Comparison of ENCODE assay signal across 12 mouse cellular contexts in the genomic region with DNA sequence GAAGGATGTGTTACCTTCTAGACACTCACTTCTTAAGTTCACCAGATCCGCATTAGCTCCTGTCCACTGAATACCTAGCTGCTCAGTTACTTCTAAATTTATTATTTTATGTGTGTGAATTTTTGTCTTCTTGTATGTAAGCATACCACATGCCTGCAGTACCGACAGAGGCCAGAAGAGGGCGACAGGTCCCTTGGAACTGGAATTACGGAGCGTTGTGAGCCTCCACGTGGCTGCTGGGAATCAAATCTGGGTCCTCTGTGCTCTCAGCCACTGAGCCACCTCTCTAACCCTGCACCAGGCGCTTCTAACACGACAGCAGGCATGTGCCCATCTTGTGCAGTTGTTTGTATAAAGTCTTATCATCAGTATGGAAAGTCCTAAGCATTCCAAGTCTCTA. TPM values are rescaled to one million over a fixed set of nuclear protein-coding genes. Genes with fewer than 3 reads are reported as not detected.
DNase-seq lines count a peak whose midpoint lies in the region; ATAC-seq and TF ChIP-seq lines count a peak whose summit lies in the region.
"Had no signal": no experiment of that assay in that cellular context is flagged by ENCODE, and none has a peak within 500 bp of the region (broad histone marks: within the 10 kb centered on the region; RNA-seq: fewer than 3 reads in every experiment).

No protein-coding gene starts in this region.

- H3K4me3 ChIP-seq in liver, adult 2 months (ENCODE audit: insufficient read depth, low read depth, low read length): no peak overlapping the region
- no peak overlapping the region for H3K4me3 ChIP-seq in liver, embryonic 11.5 days (ENCODE audit: low read depth, low read length)
- H3K4me3 ChIP-seq in ES-Bruce4 (ENCODE audit: low read depth, low read length): no peak overlapping the region
- H3K4me3 ChIP-seq in cortical plate, adult 2 months (ENCODE audit: insufficient read depth, low read length): no peak overlapping the region
- H3K4me3 ChIP-seq in kidney, embryonic 16.5 days (ENCODE audit: low read length): no peak overlapping the region
- H3K4me3 ChIP-seq: embryonic facial prominence, embryonic 15.5 days had no signal

- no peak overlapping the region for H3K4me2 ChIP-seq in liver, embryonic 11.5 days
- H3K4me2 ChIP-seq in kidney, embryonic 16.5 days (replicated peaks; ENCODE audit: low read depth, low read length): no peak overlapping the region
- H3K4me2 ChIP-seq: embryonic facial prominence, embryonic 15.5 days had no signal

- WGBS in liver, adult 2 months: 63% methylated on average over 8 of the region's 8 CpGs
- 59% methylated on average over 8 of the region's 8 CpGs for WGBS in liver, embryonic 11.5 days
- 71% methylated on average over 8 of the region's 8 CpGs for WGBS in kidney, embryonic 16.5 days

- no peak for TF ChIP-seq POLR2A in liver, adult 2 months (IDR thresholded peaks at IDR 0.05; ENCODE audit: extremely low read depth, insufficient read depth, low read length)
- no peak for TF ChIP-seq POLR2A in ES-Bruce4 (IDR thresholded peaks at IDR 0.05; ENCODE audit: insufficient read depth, low read length)
- TF ChIP-seq POLR2A in cortical plate, adult 2 months (IDR thresholded peaks at IDR 0.05; ENCODE audit: extremely low read depth, insufficient read depth, low read length): no peak

- H3K79me2 ChIP-seq in liver, adult 2 months (ENCODE audit: control insufficient read depth, insufficient read depth, low read length): no peaks in the 10 kb centered on the region

- H3K36me3 ChIP-seq in liver, adult 2 months (ENCODE audit: control insufficient read depth, insufficient read depth, low read length): no peaks in the 10 kb centered on the region
- no peaks in the 10 kb centered on the region for H3K36me3 ChIP-seq in liver, embryonic 11.5 days (ENCODE audit: control insufficient read depth, insufficient read depth, low read length)
- no peaks in the 10 kb centered on the region for H3K36me3 ChIP-seq in ES-Bruce4 (ENCODE audit: control insufficient read depth, insufficient read depth, low read length, poor library complexity, severe bottlenecking)
- H3K36me3 ChIP-seq in kidney, embryonic 16.5 days (ENCODE audit: insufficient read depth, low read length): no peaks in the 10 kb centered on the region
- H3K36me3 ChIP-seq: embryonic facial prominence, embryonic 15.5 days had no signal

- no peak overlapping the region for H3K27ac ChIP-seq in liver, adult 2 months (replicated peaks; ENCODE audit: insufficient read depth, low read depth, low read length)
- no peak overlapping the region for H3K27ac ChIP-seq in liver, embryonic 11.5 days (ENCODE audit: low read depth, low read length)
- H3K27ac ChIP-seq in ES-Bruce4 (ENCODE audit: insufficient read depth, low read length): no peak overlapping the region
- no peak overlapping the region for H3K27ac ChIP-seq in cortical plate, adult 2 months (ENCODE audit: insufficient read depth, low read length)
- H3K27ac ChIP-seq in kidney, embryonic 16.5 days (ENCODE audit: low read length): no peak overlapping the region
- H3K27ac ChIP-seq: embryonic facial prominence, embryonic 15.5 days had no signal

- H3K27me3 ChIP-seq in liver, adult 2 months (ENCODE audit: control insufficient read depth, insufficient read depth, low read length): no peaks in the 10 kb centered on the region
- no peaks in the 10 kb centered on the region; the same call in 1 of the 2 replicates for H3K27me3 ChIP-seq in liver, embryonic 11.5 days (replicated peaks; ENCODE audit: control insufficient read depth, insufficient read depth, low read length)
- no peaks in the 10 kb centered on the region for H3K27me3 ChIP-seq in ES-Bruce4 (ENCODE audit: control insufficient read depth, insufficient read depth, low read length, poor library complexity, severe bottlenecking)
- no peaks in the 10 kb centered on the region for H3K27me3 ChIP-seq in kidney, embryonic 16.5 days (ENCODE audit: insufficient read depth, low read length)
- H3K27me3 ChIP-seq: embryonic facial prominence, embryonic 15.5 days had no signal

- TF ChIP-seq EP300 in ES-Bruce4 (IDR thresholded peaks at IDR 0.05; ENCODE audit: insufficient read depth, low read depth, low read length): no peak

- H3K4me1 ChIP-seq in liver, adult 2 months (ENCODE audit: control insufficient read depth, insufficient read depth, low read length): no peaks in the 10 kb centered on the region
- H3K4me1 ChIP-seq in liver, embryonic 11.5 days (replicated peaks; ENCODE audit: control insufficient read depth, insufficient read depth, low read length): no peaks in the 10 kb centered on the region
- H3K4me1 ChIP-seq in ES-Bruce4 (ENCODE audit: control insufficient read depth, insufficient read depth, low read length): no peaks in the 10 kb centered on the region
- peaks cover 14% of the 10 kb centered on the region for H3K4me1 ChIP-seq in cortical plate, adult 2 months (ENCODE audit: control insufficient read depth, insufficient read depth, low read length)
- no peaks in the 10 kb centered on the region for H3K4me1 ChIP-seq in kidney, embryonic 16.5 days (ENCODE audit: insufficient read depth, low read length)

- peak; percentile 71 for DNase-seq in cerebellum, adult 9-10 months
- no peak for DNase-seq in cerebellum, adult 11 months
- no peak for DNase-seq in liver, adult 2 months (ENCODE audit: extremely low read depth, low read depth, low spot score)
- no peak for DNase-seq in liver, embryonic 11.5 days (ENCODE audit: low spot score)
- DNase-seq in layer of hippocampus, adult 9-11 months: no peak
- DNase-seq: kidney, adult 18-20 months; left cerebral cortex, postnatal 4 days had no signal

- no peaks in the 10 kb centered on the region for H3K9me3 ChIP-seq in liver, embryonic 11.5 days (ENCODE audit: control insufficient read depth, low read length)
- no peaks in the 10 kb centered on the region; the same call in 1 of the 2 replicates for H3K9me3 ChIP-seq in ES-Bruce4 (replicated peaks; ENCODE audit: control insufficient read depth, insufficient read depth, low read length, poor library complexity, severe bottlenecking)
- H3K9me3 ChIP-seq in kidney, embryonic 16.5 days (ENCODE audit: low read length): peaks cover 4% of the 10 kb centered on the region; the same call in 1 of the 2 replicates
- H3K9me3 ChIP-seq: embryonic facial prominence, embryonic 15.5 days had no signal

- H3K9ac ChIP-seq in liver, adult 2 months (ENCODE audit: low read depth, low read length): no peak overlapping the region
- H3K9ac ChIP-seq in liver, embryonic 11.5 days (ENCODE audit: low read depth, low read length): no peak overlapping the region
- no peak overlapping the region for H3K9ac ChIP-seq in ES-Bruce4 (ENCODE audit: low read depth, poor library complexity, severe bottlenecking)
- H3K9ac ChIP-seq in kidney, embryonic 16.5 days (replicated peaks; ENCODE audit: low read length): no peak overlapping the region
- H3K9ac ChIP-seq: embryonic facial prominence, embryonic 15.5 days had no signal

- no peak for ATAC-seq in liver, embryonic 11.5 days (replicated peaks; ENCODE audit: low FRiP score)
- ATAC-seq in kidney, embryonic 16.5 days (ENCODE audit: low FRiP score, low TSS enrichment): no peak

- TF ChIP-seq CTCF in liver, adult 2 months (IDR thresholded peaks at IDR 0.05; ENCODE audit: low read depth, low read length): peak; percentile 58
- peak; percentile 79 for TF ChIP-seq CTCF in ES-Bruce4 (IDR thresholded peaks at IDR 0.05; ENCODE audit: low read depth, low read length)
- peak; percentile 42 for TF ChIP-seq CTCF in cortical plate, adult 2 months (IDR thresholded peaks at IDR 0.05; ENCODE audit: extremely low read depth, insufficient read depth, low read length)

RNA-seq across cellular contexts. Expression of a gene that starts 44.8 kb away (rescaled TPM):
- under 0.01 TPM in 1 of 2 replicates, not detected in the other for total RNA-seq in liver, adult 2 months (2014; rRNA removed)
- polyA plus RNA-seq in liver, adult 2 months (2012; rRNA removed): not detected in 2 replicates
- polyA plus RNA-seq in liver, embryonic 11.5 days (2014; fragmentation: Nextera tagmentation; extraction: Ambion mirVana): 0.08 TPM in 2 replicates
- 0.16 TPM in 1 of 2 replicates, not detected in the other for polyA plus RNA-seq in ES-Bruce4 (2011; ENCODE audit: insufficient read depth, insufficient read length, low read depth, missing spikeins)
- polyA plus RNA-seq in cortical plate, adult 2 months (2012; rRNA removed): 105 and 112 TPM in 2 replicates
- polyA plus RNA-seq in kidney, embryonic 16.5 days (2015; fragmentation: Nextera tagmentation; extraction: Ambion mirVana): 0.76 and 0.89 TPM in 2 replicates
- total RNA-seq: megakaryocyte-erythroid progenitor cell, adult 5-6 weeks had no signal

Comparison
In these comparisons a context has a peak if more than half of its experiments do, and no peak if none do; other contexts are left out.
1. RNA of a gene that starts 44.8 kb away (polyA plus RNA-seq): 105 to 112 TPM in cortical plate, adult 2 months; 0.76 to 0.89 TPM in kidney, embryonic 16.5 days, 0.16 TPM in ES-Bruce4, 0.08 TPM in liver, embryonic 11.5 days and not detected in liver, adult 2 months; every median in the first group is over 10 times any median in the second.
2. Peak in every context shown above with its lines, with median percentiles within 50 percentile points of each other: CTCF ChIP-seq.